Mouse (Mus musculus): ENCODE data around the gene Fance.
"Not testable (repeated sequence)": the region's sequence is repeated elsewhere in the genome, so short reads cannot be mapped to it uniquely, and the experiment has no call there.

Fance gene

DNA sequence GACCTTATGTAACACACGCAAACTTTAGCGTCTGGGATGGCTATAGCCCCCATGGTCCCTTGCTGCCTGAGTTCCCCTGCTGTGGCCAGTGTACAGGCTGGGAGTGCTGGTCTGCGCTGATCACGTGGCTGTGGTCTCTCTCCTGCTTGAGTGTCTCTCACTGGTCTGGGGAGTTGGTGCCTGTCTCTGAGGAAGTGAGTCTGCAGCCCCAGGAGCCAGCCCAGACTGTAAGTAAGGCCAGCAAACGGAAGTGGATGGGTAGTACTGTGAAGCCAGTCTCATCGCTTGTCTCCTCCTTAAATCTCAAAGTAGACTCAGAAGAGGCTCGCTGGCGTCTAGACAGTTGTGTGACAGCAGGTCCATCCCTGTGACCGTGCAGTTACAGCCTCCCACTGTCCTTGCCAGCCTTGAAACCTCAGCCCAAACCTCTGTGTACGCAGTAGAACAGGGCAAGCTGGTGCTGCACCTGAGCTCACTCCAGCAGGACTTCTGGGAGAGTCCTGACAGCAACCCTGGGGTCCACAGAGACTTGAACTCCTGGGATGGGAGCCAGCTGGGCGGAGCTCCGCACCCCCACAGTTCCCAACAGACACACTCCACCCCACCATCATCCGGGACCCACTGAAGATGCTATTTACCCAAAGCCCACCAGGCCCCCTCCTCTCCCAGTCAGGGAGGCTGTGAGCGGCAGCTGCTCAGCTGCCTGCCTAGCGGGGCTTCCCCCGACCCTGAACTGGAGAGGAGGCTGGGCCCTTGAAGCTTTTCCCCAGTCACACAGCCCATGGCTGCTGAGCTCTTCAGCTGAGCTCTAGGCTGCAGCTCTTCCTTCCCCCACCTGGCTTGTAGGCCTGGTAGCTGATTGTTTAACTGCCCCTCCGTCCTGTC is 18.6 kb upstream of the Fance start:
- DNase-seq: no peak

DNA sequence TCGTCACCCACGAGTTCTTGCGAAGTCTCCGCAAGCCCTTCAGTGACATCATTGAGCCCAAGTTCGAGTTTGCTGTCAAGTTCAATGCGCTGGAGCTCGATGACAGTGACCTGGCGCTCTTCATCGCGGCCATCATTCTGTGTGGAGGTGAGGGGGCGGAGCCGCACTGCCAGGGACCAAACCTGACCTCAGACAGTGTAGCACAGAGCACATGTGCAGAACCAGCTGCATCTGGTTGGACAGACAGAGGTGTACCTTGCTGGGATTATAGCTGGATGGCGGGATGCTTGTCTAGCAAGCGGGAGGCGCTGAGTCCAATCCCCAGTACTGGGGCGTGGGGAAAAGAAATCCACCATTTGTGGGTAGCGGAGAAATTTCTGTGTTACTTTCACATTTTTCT is 14.4 kb upstream of the Fance start:
- DNase-seq: no peak

DNA sequence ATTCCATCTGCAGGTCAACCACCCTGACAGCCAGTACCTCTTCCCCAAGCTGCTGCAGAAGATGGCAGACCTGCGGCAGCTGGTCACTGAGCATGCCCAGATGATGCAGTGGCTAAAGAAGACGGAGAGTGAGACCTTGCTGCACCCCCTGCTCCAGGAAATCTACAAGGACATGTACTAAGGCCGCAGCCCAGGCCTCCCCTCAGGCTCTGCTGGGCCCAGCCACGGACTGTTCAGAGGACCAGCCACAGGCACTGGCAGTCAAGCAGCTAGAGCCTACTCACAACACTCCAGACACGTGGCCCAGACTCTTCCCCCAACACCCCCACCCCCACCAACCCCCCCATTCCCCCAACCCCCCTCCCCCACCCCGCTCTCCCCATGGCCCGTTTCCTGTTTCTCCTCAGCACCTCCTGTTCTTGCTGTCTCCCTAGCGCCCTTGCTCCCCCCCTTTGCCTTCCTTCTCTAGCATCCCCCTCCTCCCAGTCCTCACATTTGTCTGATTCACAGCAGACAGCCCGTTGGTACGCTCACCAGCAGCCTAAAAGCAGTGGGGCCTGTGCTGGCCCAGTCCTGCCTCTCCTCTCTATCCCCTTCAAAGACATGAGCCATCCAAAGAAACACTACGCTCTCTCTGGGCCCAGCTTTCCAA is 13.5 kb upstream of the Fance start:
- DNase-seq: no peak

DNA sequence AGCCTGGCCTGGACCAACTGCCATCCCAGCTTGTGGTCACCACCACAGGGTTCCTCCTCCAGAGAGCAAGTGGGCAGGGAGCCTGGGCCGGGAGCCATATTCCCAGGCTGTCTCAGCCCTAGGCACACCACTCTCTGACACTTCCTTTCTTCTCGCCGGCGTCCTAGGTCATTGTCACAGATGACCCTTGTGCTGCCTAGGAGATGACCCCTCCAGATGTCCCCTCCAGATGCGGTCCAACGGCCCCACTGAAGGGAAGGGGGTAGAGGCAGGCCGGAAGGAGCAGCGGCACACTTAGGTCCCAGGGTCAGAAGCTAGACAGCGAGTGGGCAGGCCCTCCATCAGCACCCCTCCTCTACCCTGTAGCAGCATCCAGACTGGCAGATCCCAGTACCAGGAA is 13.0 kb upstream of the Fance start:
- no peak for DNase-seq

DNA sequence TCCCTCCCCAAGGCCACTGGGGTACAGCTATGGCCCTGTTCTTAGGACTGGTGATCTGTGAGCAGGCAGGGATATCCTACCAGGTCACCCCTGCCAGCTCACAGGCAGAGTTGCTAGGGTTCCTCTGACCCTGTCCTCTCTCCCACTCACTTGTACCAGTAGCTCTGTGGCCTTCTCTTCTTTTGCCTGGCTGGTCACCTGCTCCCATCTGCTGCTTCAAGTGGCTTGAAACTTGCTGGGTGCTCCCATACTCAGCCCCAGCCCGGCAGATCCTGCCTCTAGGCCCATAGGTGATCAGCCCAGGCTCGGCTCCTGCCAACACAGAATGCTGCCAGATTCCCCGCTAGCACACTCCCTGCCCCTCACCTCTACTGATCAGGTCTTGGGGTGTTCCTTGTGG is 12.5 kb upstream of the Fance start:
- DNase-seq: no peak

DNA sequence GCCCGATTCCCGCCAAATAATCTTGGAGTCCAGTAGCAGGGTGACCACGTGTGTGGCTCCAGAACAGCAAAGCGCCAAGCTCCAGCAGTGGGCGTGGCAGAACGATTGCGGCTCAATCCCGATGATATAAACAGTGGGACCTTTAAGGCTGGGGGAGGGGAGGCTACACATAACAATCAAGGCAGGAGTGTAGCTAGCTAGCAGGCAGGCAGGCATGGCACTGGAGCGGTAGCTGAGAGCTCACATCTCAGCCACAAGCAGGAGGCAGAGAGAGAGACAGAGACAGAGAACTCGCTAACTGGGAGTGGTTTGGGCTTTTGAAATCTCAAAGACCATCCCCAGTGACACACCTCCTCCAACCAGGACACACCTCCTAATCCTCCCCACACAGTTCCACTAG is 8.1 kb upstream of the Fance start:
- DNase-seq: no peak

DNA sequence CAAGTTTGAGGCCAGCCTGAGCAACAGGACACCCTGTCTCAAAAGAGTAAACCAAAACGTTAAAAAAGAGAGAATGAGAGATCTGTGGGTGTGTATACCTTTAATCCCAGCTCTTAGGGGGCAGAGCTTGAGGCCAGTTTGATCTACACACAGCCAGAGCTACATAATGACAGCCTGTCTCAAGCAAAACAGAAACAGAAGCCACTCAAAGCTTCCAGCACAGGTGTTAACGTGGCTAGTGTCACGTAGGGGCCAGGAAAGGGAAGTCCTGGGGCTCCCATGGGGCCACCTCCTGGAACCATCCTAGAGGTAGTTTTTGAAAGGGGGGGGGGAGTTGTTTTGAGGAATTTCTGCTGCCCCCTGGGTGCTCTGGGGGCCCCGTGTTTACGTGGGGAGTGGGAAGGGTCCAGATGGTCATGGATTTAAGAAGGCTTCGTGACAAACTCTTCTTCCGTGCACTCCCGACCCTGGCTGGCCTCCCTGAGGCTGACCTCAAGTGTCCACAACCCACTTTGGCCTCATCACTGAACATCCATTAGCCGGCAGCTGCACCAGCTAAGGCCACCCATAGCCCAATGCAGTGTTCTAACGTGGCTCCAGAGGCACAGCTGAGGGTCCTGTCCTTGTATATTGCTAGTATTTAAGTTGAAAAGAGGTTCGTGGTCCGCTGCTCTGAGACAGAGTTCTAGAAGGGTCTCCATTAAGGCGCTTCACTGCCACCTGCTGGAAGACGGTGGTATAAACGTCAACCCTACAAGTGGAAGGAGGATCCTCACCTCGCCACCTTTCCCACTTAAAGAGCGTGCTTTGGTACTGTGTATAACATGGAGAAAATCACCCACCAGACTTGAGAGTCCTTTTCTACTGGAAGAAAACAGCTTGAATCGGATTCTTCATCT is 4.8 kb upstream of the Fance start:
- DNase-seq: peak; percentile 76 to 94

DNA sequence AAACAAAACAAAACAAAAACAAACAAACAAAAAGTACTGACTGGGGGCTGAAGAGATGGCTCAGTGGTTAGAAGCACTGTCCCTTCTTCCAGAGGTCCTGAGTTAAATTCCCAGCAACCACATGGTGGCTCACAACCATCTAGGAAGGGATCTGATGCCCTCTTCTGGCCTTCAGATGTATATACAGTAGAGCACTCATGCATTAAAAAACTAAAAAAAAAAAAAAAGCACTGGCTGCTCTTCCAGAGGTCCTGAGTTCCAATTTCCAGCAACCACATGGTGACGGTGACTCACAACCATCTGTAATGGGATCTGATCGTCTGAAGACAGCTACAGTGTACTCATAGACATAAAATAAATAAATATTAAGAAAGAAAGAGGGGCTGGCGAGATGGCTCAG is 2.5 kb upstream of the Fance start:
- no peak for DNase-seq

DNA sequence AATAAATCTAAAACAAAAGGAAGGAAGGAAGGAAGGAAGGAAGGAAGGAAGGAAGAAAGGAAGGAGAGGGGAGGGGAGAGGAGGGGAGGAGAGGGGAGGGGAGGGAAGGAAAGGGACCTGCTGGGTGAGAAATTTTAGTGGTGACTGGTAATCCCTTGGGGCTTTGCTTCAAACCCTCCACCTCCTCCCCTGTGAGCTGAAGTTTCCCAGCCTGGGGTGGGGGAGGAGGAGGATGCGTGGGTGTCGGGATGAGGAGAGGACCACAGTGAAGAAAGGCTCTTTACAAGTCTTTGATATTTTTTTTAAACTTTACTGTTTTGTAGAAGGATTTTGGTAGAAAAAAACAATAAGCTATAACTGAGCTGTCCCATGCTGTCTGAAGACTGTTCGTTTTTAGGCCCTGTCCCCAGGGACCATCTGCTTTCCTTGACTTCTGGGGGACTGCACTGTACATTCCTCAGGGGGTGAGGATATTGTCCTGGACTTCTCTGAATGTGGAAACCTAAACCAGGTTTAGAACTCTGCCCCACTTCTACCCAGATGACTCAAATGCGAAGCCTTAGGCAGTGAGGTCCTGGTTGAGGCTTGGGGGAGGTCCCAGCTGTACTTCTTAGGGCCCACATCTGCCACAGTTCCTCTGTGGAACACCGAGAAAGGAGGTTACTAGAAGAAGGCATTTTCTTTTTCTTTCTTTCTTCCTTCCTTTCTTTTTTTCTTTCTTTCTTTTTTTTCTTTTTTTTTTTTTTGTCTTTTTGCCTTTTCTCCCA is 1.8 kb upstream of the Fance start:
- DNase-seq: no peak

DNA sequence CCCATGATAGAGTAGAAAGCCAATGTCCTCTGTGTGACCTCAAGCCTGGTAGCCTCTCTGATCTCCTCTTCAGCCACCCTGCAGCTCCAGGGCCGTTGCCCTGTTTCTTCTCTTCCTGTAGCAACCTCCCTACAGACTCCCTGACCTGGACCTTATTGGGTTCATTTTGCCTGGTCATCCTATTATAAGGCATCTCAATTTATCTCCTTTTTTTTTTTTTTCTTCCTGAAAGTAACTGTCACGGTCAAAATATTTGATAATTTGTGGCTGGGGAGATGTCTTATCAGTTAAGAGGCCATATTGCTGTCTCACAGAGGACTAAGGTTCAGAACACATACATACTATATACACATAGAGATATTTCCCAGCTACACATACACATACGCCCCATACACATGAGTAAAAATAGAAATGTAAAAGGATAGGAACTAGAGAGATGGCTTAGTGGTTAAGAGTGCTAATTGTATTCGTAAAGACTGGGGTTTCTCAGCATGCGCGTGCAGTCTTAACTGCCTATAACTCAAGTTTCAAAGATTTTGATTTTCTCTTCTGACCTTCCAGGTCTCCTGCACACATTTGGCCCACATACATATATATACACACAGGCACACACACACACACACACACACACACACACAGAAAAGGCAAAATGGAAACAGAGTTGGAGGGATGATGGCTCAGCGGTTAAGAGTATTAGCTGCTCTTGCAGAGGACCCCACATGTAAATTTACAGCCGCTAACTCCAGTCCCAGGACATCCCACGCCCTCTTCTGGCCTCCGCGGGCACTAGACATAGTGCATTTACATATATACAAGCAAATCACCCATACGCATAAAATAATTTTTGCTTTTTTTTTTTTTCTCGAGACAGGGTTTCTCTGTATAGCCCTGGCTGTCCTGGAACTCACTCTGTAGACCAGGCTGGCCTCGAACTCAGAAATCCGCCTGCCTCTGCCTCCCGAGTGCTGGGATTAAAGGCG is 797 bp upstream of the Fance start:
- DNase-seq: peak in 1 of 2 experiments; percentile 44

DNA sequence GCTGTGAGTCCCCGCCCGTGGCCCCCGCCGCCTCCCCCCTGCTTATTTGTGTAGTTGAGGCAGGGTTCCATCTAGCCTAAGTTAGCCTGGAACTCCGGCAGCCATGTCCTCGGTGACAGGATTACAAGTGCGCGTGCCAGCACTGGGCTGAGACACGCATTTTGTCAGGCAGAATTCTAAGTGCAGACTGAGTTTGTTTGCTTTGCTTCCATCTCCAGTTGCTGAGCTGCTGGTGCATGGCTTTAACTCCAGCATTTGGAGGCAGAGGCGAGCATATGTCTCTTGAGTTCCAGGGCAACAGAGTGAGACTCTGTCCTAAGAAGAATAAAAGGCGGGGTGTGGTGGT is 534 bp downstream of the Fance start:
- DNase-seq: no peak

DNA sequence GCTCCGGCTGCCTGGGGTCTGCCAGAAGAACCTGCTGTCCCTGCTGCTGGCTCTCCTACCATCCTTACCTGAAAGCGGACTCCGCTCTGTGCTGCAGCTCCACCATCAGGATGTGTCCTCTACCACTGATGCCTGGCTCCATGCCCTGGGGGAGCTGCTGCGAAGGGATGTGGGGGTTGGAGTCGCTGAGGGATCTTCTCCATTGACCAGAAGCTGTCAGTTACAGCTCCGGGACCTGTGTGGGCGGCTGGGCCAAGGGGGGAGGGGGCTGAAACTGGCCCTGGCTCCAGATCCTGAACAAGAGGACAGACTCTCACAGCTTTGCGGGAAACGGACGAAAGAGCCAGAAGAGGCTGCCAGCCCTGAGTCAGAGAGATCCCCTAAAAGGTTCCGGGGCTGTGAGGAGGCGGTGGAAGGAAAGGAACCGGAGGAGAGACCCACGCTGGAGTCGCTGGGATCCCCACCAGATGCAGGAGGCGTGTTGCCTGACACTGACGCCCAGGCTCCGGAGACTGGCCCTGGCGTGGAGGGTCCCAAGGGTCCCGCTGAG is 2.4 kb downstream of the Fance start:
- DNase-seq: no peak

DNA sequence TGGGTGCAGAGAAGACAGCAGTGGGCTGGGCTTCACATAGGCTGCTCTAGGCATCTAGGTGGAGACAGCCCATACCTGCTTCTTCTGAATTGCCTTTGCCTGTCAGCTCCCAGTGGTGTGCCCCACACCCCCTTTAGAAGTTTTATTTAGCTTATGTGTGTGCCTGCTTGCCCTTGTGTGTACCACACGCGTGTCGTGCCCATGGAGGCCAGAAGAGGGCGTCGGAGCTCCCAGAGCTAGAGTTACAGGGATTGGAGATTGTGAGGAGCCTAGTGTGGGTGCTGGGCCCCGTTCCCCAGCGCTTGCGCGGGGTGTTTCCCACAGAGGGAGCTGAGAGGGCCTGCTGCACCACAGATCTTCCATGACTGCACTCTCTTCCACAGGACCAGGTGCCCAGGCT is 3.2 kb downstream of the Fance start:
- DNase-seq: no peak

DNA sequence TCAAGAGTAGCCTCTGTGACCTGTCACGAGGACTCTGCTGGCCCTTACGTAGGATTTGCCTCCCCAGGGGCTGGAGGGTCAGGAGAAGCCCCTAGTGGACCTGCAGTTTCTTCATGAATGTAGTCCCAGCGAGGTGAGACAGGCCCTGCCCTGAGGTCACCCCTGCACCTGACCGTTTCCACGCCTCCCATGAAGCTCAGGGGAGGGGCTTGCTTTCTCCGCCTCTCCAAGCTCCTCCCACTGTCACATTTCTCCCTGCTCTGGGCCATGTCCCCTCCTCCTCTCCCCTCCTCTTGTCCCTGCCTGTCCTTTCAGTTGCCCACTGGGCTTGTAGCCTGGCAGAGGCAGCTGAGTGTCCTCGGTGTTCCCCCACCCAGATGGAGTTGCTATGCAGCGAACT is 3.8 kb downstream of the Fance start:
- no peak for DNase-seq

DNA sequence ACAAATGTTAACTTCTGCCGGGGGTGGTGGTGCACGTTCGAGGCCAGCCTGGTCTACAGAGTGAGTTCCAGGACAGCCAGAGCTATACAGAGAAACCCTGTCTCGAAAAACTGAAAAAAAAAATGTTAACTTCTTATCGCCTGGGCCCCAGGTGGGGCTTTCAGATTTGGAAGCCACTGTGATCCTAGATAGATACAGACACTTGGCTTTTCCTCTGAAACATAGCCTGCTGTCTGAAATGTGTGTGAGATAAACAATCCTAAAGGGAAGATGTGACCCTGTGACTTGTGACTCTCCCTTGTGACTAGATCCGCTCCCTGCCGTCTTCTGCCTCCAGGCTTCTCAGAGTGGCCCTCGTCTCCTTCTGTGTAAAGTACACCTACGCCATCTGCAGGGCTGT is 4.4 kb downstream of the Fance start:
- no peak for DNase-seq

DNA sequence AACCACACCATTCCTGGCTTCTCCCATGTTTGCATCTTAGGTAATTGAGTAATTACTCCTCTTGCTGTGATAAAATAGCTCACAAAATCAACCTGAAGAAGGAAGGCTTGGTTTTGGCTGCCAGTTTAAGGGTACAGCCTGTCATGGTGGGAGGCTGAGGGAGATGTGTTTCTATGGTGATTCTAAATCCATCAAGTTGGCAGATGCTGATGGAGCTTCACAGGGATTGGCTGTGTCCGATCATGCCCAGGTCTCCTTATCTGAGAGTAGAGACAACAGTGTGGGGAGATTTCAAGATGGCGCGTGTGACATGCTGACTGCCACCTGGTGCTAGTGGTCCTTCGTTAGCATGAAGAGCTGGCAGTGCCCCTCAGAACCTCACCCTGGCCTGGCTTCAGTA is 8.4 kb downstream of the Fance start:
- DNase-seq: no peak

DNA sequence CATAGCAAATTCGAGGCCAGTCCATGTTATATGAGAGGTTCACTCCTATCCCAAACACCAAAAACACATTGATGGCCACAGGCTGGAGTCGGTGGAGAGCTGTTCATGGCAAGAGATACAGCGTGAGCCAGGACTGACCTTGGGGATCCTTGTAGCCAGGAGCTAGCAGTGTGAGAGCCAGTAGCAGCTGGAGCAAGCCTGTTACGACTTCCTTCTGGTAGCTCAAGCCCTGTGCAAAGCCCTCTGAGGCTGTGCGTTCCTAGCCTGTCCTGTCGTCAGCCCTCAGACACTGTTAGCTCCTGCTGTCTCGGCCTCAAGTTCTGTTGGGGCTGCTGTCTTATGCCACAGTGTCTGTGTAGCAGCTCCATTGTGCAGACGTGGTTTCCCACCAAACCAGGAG is 10.5 kb downstream of the Fance start:
- no peak for DNase-seq

DNA sequence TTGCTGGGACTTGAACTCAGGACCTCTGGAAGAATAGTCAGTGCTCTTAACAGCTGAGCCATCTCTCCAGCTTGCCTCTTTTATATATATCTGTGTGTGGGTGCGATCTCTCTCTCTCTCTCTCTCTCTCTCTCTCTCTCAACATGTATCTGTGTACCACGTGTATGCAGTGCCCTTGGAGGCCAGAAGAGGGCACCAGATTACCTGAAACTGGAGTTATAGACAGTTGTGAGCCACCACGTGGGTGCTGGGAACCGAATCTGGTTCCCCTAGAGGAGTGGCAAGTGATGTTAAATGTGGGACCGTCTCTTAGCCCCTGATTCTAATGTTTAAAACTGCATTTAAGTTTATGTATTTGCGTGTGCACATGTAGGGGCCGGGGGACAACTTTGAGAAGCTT is 11.1 kb downstream of the Fance start:
- not testable (repeated sequence) for DNase-seq

DNA sequence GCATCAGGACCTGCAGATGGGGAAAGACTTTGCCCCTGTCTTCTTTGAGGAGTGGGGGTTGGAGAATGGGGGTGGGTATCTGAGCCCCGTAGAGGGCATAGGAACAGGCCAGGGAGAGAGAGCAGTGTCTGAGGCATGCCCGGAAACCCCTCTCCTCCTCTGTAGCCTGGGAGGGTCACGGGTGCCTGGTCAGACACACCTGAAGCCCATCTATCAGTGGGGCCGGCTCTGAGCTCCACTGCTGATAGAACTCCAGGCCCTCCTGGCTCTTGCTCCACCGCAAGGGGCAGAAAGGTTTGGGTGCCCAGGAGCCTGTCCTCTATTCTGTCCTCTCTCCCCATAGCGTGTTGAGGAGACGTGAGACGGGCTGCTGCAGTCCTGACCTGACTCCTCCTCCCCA is 12.4 kb downstream of the Fance start:
- DNase-seq: no peak

DNA sequence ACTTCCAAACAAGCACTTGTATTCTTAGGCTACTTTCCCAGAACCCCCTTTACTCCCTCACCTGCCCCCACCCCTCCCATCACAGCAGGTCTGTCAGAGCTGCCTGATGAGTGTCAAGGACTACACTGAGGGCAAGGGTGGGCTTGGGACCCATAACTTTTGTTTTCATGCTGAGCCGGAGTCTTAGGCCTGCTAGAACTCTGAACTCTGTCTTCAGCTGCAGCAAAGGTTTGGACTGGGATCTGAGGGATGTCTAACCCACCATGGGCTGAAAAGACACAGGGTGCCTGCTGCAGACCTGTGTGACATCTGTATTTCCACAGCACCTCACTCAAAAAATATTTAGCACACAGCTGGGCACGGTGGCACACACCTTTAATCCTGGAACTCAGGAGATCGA is 13.6 kb downstream of the Fance start:
- no peak for DNase-seq

DNA sequence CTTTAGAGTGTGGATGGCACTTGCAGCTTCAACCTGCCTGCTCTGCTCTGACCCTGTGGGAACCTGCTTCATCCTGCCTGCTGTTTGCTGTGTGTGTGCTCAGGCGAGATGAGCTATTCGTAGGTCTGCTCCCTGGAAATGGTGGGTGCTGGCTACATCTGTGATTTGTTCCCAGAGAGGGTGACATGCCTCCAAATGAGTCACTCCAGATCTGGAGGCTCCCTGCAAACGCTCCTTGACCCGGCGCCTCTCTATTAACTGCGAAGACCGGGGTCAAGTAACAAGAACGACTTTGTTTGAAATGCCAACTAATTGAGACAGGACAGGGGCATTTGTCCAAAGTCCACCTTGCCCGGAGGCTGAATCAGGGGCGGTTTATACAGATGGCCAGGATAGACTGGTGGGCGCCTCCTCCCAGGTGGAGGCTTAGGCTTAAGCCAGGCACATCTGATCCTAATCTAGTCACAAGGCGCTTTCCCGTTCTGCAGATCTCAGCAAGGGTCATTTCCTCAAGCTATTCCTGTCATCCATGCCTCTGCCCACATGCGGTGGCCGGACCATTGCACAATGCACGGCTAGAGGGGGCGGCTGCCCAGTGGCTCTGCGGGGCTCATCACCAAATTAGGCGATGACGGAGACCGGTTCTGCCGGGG is 14.5 kb downstream of the Fance start:
- DNase-seq: peak; percentile 75 to 76

Measured in kidney, adult 8-10 months (tissue).